Mouse (Mus musculus) midbrain, embryonic 11.5 days (tissue): ENCODE measurements at regions not wholly inside any gene's neighbourhood (a gene's known extent, or its start where the extent isn't known, plus 50 kb on each side); places are given as distances from the start of the nearest gene placed in this dataset.
"Not testable (repeated sequence)": the region's sequence is repeated elsewhere in the genome, so short reads cannot be mapped to it uniquely, and the experiment has no call there.

Experiments
- ATAC-seq: fragments of 200-750 bp; cut with Nextera tagmentation; 2 replicates; pipeline ENCODE4 v1.8.0; 2017; ENCODE audit warnings: moderate TSS enrichment, moderate library complexity; ENCODE audit not compliant: low FRiP score
- DNase-seq: peaks from one replicate; pipeline ENCODE4 v3.0.0; 2015; ENCODE audit warnings: low spot score; ENCODE audit errors: missing footprints
- H3K27ac ChIP-seq: fragments of 300-500 bp; sonication (generic); 2 replicates; pipeline ENCODE4 v1.5.1; 2014; ENCODE audit warnings: low read depth, low read length
- H3K27me3 ChIP-seq: fragments of 300-500 bp; sonication (generic); 2 replicates; pipeline ENCODE4 v1.6.1; 2014; ENCODE audit warnings: mild to moderate bottlenecking, low read length, moderate library complexity, mixed read lengths; ENCODE audit not compliant: control insufficient read depth, insufficient read depth
- H3K36me3 ChIP-seq: fragments of 300-500 bp; sonication (generic); 2 replicates; pipeline ENCODE4 v1.6.1; 2014; ENCODE audit warnings: mild to moderate bottlenecking, low read length, moderate library complexity, mixed read lengths; ENCODE audit not compliant: control insufficient read depth, insufficient read depth
- H3K4me1 ChIP-seq: fragments of 300-500 bp; sonication (generic); 2 replicates; pipeline ENCODE4 v1.6.1; 2014; ENCODE audit warnings: low read length; ENCODE audit not compliant: control insufficient read depth, insufficient read depth
- H3K4me2 ChIP-seq: fragments of 300-500 bp; sonication (generic); 2 replicates; pipeline ENCODE4 v1.6.1; 2014; ENCODE audit warnings: mild to moderate bottlenecking, moderate library complexity
- H3K4me3 ChIP-seq: fragments of 300-500 bp; sonication (generic); 2 replicates; pipeline ENCODE4 v1.5.1; 2014; ENCODE audit warnings: low read depth, low read length
- H3K9ac ChIP-seq: fragments of 300-500 bp; sonication (generic); 2 replicates; pipeline ENCODE4 v1.6.1; 2014; ENCODE audit warnings: low read length
- H3K9me3 ChIP-seq: fragments of 300-500 bp; sonication (generic); 2 replicates; pipeline ENCODE4 v1.6.1; 2016; ENCODE audit warnings: low read length; ENCODE audit not compliant: control insufficient read depth
- WGBS: fragments of 180-500 bp; shearing (Covaris S2); extraction: QIAGEN DNeasy Blood & Tissue Kit; methylation state at CpG from one replicate; pipeline ENCODE4 v1.1.7; 2014; 5-methylcytosine and 5-hydroxymethylcytosine counted together

- H3K27ac ChIP-seq, H3K4me2 ChIP-seq, H3K27me3 ChIP-seq, H3K4me3 ChIP-seq, H3K4me1 ChIP-seq, H3K9me3 ChIP-seq, H3K36me3 ChIP-seq, H3K9ac ChIP-seq, ATAC-seq: not testable (repeated sequence)
- WGBS: 80% methylated on average over 2 of the region's 2 CpGs
- peak; percentile 95 for DNase-seq
Observed at GRCm38 (mm10) chr2:108062751-108063150, 772.3 kb downstream of the Kcna4 start.

GRCm38 (mm10) chr2:108083911-108084310 lies 793.5 kb downstream of the Kcna4 start:
- no peaks in the 10 kb centered on the region for H3K9me3 ChIP-seq
- H3K36me3 ChIP-seq: no peaks in the 10 kb centered on the region
- H3K9ac ChIP-seq: no peak overlapping the region
- H3K4me1 ChIP-seq: no peaks in the 10 kb centered on the region
- no peak overlapping the region for H3K27ac ChIP-seq
- DNase-seq: no peak
- no peak for ATAC-seq
- H3K4me2 ChIP-seq: no peak overlapping the region
- WGBS: 83% methylated on average over 3 of the region's 3 CpGs
- H3K27me3 ChIP-seq: no peaks in the 10 kb centered on the region
- no peak overlapping the region for H3K4me3 ChIP-seq

- H3K9ac ChIP-seq: no peak overlapping the region
- H3K4me3 ChIP-seq: no peak overlapping the region
- ATAC-seq (no peak), DNase-seq (no peak)
- H3K9me3 ChIP-seq: no peaks in the 10 kb centered on the region
- H3K36me3 ChIP-seq: no peaks in the 10 kb centered on the region
- H3K27ac ChIP-seq: no peak overlapping the region
- H3K27me3 ChIP-seq: no peaks in the 10 kb centered on the region
- H3K4me1 ChIP-seq: no peaks in the 10 kb centered on the region
- no peak overlapping the region for H3K4me2 ChIP-seq
- 87% methylated on average over 4 of the region's 4 CpGs for WGBS
Observed at GRCm38 (mm10) chr2:108090266-108090665, 799.8 kb downstream of the Kcna4 start.

- Histone ChIP-seq H3K4me1 (no peaks in the 10 kb centered on the region), H3K27me3 (no peaks in the 10 kb centered on the region), H3K9ac (no peak overlapping the region), H3K4me2 (no peak overlapping the region), H3K36me3 (no peaks in the 10 kb centered on the region), H3K9me3 (no peaks in the 10 kb centered on the region), H3K4me3 (no peak overlapping the region), H3K27ac (no peak overlapping the region)
- 93% methylated on average over 4 of the region's 4 CpGs for WGBS
- no peak for ATAC-seq
- no peak for DNase-seq
Observed at GRCm38 (mm10) chr2:108097026-108097425, 806.6 kb downstream of the Kcna4 start.

- H3K27ac ChIP-seq: no peak overlapping the region
- ATAC-seq (no peak), DNase-seq (no peak)
Observed at GRCm38 (mm10) chr2:108110140-108110539, 819.7 kb downstream of the Kcna4 start.

DNA sequence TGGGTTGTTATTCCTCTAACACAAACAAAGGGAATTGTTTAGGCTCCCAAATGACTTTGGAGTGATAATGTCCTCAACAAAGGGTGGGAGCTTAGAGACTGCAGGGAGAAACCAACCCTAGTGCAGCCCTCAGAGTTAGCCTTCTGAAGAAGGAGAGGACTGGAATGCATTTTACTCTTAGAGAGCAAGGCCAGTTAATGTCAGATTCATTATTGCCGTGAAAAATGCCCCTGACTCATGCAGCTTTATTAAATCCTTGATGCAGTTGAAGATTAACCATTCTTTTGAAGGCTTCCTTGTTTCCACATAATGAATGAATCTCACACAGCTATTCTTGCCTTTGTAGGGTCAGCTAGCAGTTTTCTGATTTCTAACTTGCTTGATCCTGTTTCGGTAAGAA lies 855.3 kb downstream of the Kcna4 start:
- Histone ChIP-seq H3K27ac (no peak overlapping the region), H3K9ac (no peak overlapping the region), H3K4me2 (no peak overlapping the region), H3K9me3 (no peaks in the 10 kb centered on the region), H3K4me3 (no peak overlapping the region), H3K4me1 (no peaks in the 10 kb centered on the region), H3K36me3 (no peaks in the 10 kb centered on the region), H3K27me3 (no peaks in the 10 kb centered on the region)
- DNase-seq (no peak), ATAC-seq (no peak)
- 66% methylated on average over 2 of the region's 2 CpGs for WGBS

More at GRCm38 (mm10) chr2:108110140-108110539, 819.7 kb downstream of the Kcna4 start:
- Histone ChIP-seq H3K4me2 (no peak overlapping the region), H3K9ac (no peak overlapping the region), H3K27me3 (no peaks in the 10 kb centered on the region), H3K4me1 (no peaks in the 10 kb centered on the region), H3K36me3 (no peaks in the 10 kb centered on the region), H3K4me3 (no peak overlapping the region), H3K9me3 (no peaks in the 10 kb centered on the region)

GRCm38 (mm10) chr2:108148221-108148620 lies 857.8 kb downstream of the Kcna4 start:
- ATAC-seq (no peak), DNase-seq (no peak)
- Histone ChIP-seq H3K27ac (no peak overlapping the region), H3K27me3 (no peaks in the 10 kb centered on the region), H3K36me3 (no peaks in the 10 kb centered on the region), H3K9ac (no peak overlapping the region), H3K4me2 (no peak overlapping the region), H3K9me3 (no peaks in the 10 kb centered on the region), H3K4me3 (no peak overlapping the region), H3K4me1 (no peaks in the 10 kb centered on the region)
- WGBS: 79% methylated on average over 4 of the region's 4 CpGs

- Histone ChIP-seq H3K9me3 (no peaks in the 10 kb centered on the region), H3K36me3 (no peaks in the 10 kb centered on the region), H3K4me2 (no peak overlapping the region), H3K27ac (no peak overlapping the region), H3K4me3 (no peak overlapping the region), H3K9ac (no peak overlapping the region), H3K27me3 (no peaks in the 10 kb centered on the region), H3K4me1 (no peaks in the 10 kb centered on the region)
- no peak for ATAC-seq
- no peak for DNase-seq
Observed at GRCm38 (mm10) chr2:108156189-108156588, 865.8 kb downstream of the Kcna4 start.

DNA sequence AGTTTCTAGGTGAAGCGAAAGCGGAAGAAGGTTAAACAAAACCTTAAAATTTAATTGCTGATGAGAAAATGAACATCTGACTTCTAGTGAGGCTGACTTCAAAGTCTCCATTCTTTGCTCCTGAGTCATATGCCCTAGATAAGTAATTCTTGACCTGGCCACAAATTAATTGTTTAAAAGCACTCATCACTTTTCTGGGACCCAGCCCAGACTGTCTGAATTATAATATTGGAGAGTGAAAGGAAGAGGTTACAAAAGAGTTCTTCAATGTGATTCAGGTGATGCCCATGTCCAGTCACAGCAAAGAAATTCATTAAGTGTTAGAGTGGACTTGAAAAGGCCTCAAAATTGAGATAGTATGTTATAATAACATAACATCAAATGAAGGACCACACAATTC lies 867.3 kb downstream of the Kcna4 start:
- H3K4me3 ChIP-seq: no peak overlapping the region
- no peak overlapping the region for H3K27ac ChIP-seq
- no peak overlapping the region for H3K9ac ChIP-seq
- H3K9me3 ChIP-seq: no peaks in the 10 kb centered on the region
- WGBS: 94% methylated on average over 2 of the region's 2 CpGs
- no peak overlapping the region for H3K4me2 ChIP-seq
- DNase-seq (no peak), ATAC-seq (no peak)
- H3K4me1 ChIP-seq: no peaks in the 10 kb centered on the region
- no peaks in the 10 kb centered on the region for H3K27me3 ChIP-seq
- no peaks in the 10 kb centered on the region for H3K36me3 ChIP-seq

DNA sequence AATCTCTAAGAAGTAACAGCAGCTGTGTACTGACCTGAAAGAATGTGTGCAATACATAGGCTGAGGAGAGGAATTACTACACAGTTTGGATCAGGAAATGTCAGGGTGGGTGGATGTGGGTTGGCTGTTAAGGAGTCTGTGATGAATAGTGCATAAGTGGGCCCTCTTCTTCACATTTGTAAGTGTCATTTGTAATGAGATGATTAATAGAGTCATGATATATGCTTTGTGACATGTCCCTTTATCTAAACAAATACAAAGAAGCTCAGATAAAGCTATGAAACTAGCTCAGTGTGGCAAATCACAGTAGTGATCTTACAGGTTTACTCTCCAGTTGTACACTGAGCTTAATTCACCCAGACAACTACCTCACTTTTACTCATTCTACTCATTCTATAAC lies 867.9 kb downstream of the Kcna4 start:
- Histone ChIP-seq H3K36me3 (no peaks in the 10 kb centered on the region), H3K27ac (no peak overlapping the region), H3K4me2 (no peak overlapping the region), H3K4me1 (no peaks in the 10 kb centered on the region), H3K27me3 (no peaks in the 10 kb centered on the region), H3K4me3 (no peak overlapping the region), H3K9ac (no peak overlapping the region), H3K9me3 (no peaks in the 10 kb centered on the region)
- no peak for ATAC-seq
- DNase-seq: no peak
